Mouse (Mus musculus): Measurements from ENCODE around the gene Lipt1. TPM values are rescaled to one million over a fixed set of nuclear protein-coding genes. Genes with fewer than 3 reads are reported as not detected.

Gene Lipt1
- polyA plus RNA-seq, 2 experiments = 2.8 to 3.7 TPM

GRCm38 (mm10) chr1:37865401-37866215 lies 5.9 kb upstream of the Lipt1 start:
- no peak for ATAC-seq (ENCODE audit: insufficient read depth)
- peak overlapping the region; percentile 64 to 89 for H3K4me3 ChIP-seq (ENCODE audit: insufficient read depth in 1 of 2, low read depth in 2 of 2, low read length in 2 of 2)
- WGBS (ENCODE audit: insufficient replicate concordance) = 10% methylated on average over 23 of the region's 23 CpGs
- peak overlapping the region; percentile 68 for H3K27ac ChIP-seq
- no peak for TF ChIP-seq CTCF (IDR thresholded peaks at IDR 0.05; ENCODE audit: low read depth)
- TF ChIP-seq EP300 (IDR thresholded peaks at IDR 0.05; ENCODE audit: low read depth) = no peak
- no peaks in the 10 kb centered on the region for H3K27me3 ChIP-seq (ENCODE audit: control insufficient read depth, insufficient read depth, low read length)
- peaks cover 9 to 20% of the 10 kb centered on the region in 2 experiments for H3K4me1 ChIP-seq (replicated peaks; ENCODE audit: control insufficient read depth in 2 of 2, insufficient read depth in 2 of 2, low read length in 1 of 2)
- H3K36me3 ChIP-seq (replicated peaks; ENCODE audit: control insufficient read depth, insufficient read depth, low read depth) = no peaks in the 10 kb centered on the region
- no peak for DNase-seq (ENCODE audit: low read depth in 3 of 3, low spot score in 3 of 3)
- H3K9me3 ChIP-seq (ENCODE audit: control insufficient read depth, low read length) = no peaks in the 10 kb centered on the region
- peak overlapping the region; percentile 69 for H3K9ac ChIP-seq (replicated peaks)
- H3K4me2 ChIP-seq (ENCODE audit: low read depth) = peak overlapping the region; percentile 98

GRCm38 (mm10) chr1:37866286-37866685 lies 5.3 kb upstream of the Lipt1 start, which contains the start of gene Tsga10:
TSS of gene Tsga10 (minus strand) at chr1:37866429.
- peaks cover 9 to 20% of the 10 kb centered on the region in 2 experiments for H3K4me1 ChIP-seq (replicated peaks; ENCODE audit: control insufficient read depth in 2 of 2, insufficient read depth in 2 of 2, low read length in 1 of 2)
- ATAC-seq (ENCODE audit: insufficient read depth) (no peak), DNase-seq (ENCODE audit: low read depth in 3 of 3, low spot score in 3 of 3) (no peak)
- H3K4me3 ChIP-seq (ENCODE audit: insufficient read depth in 1 of 2, low read depth in 2 of 2, low read length in 2 of 2) = peak within 1 kb of the TSS; percentile 64 to 89
- peak within 1 kb of the TSS; percentile 68 for H3K27ac ChIP-seq
- 78% methylated on average over 6 of the region's 6 CpGs for WGBS (ENCODE audit: insufficient replicate concordance)
- H3K9me3 ChIP-seq (ENCODE audit: control insufficient read depth, low read length) = no peaks in the 10 kb centered on the region
- H3K36me3 ChIP-seq (replicated peaks; ENCODE audit: control insufficient read depth, insufficient read depth, low read depth) = no peaks in the 10 kb centered on the region
- peak within 1 kb of the TSS; percentile 98 for H3K4me2 ChIP-seq (ENCODE audit: low read depth)
- TF ChIP-seq CTCF (IDR thresholded peaks at IDR 0.05; ENCODE audit: low read depth) (no peak), EP300 (IDR thresholded peaks at IDR 0.05; ENCODE audit: low read depth) (no peak)
- H3K27me3 ChIP-seq (ENCODE audit: control insufficient read depth, insufficient read depth, low read length) = no peaks in the 10 kb centered on the region
- H3K9ac ChIP-seq (replicated peaks) = peak within 1 kb of the TSS; percentile 69

GRCm38 (mm10) chr1:37867056-37867455 lies 4.5 kb upstream of the Lipt1 start:
- Histone ChIP-seq H3K4me1 (replicated peaks; ENCODE audit: control insufficient read depth in 2 of 2, insufficient read depth in 2 of 2, low read length in 1 of 2) (peaks cover 15 to 25% of the 10 kb centered on the region in 2 experiments), H3K27me3 (ENCODE audit: control insufficient read depth, insufficient read depth, low read length) (no peaks in the 10 kb centered on the region), H3K36me3 (replicated peaks; ENCODE audit: control insufficient read depth, insufficient read depth, low read depth) (no peaks in the 10 kb centered on the region), H3K4me2 (ENCODE audit: low read depth) (no peak overlapping the region), H3K4me3 (ENCODE audit: insufficient read depth in 1 of 2, low read depth in 2 of 2, low read length in 2 of 2) (no peak overlapping the region), H3K27ac (no peak overlapping the region), H3K9ac (replicated peaks) (no peak overlapping the region), H3K9me3 (ENCODE audit: control insufficient read depth, low read length) (no peaks in the 10 kb centered on the region)
- no peak for ATAC-seq (ENCODE audit: insufficient read depth)
- peak; percentile 89 for TF ChIP-seq CTCF (IDR thresholded peaks at IDR 0.05; ENCODE audit: low read depth)
- no peak for TF ChIP-seq EP300 (IDR thresholded peaks at IDR 0.05; ENCODE audit: low read depth)
- 52% methylated on average over 1 of the region's 1 CpGs for WGBS (ENCODE audit: insufficient replicate concordance)
- peak in 2 of 3 experiments; percentile 54 to 62 for DNase-seq (ENCODE audit: low read depth in 3 of 3, low spot score in 3 of 3)

GRCm38 (mm10) chr1:37867684-37868322 lies 3.7 kb upstream of the Lipt1 start:
- ATAC-seq (ENCODE audit: insufficient read depth) = no peak
- H3K36me3 ChIP-seq (replicated peaks; ENCODE audit: control insufficient read depth, insufficient read depth, low read depth) = no peaks in the 10 kb centered on the region
- 55% methylated on average over 10 of the region's 10 CpGs for WGBS (ENCODE audit: insufficient replicate concordance)

GRCm38 (mm10) chr1:37868640-37869039 lies 2.9 kb upstream of the Lipt1 start:
- H3K4me3 ChIP-seq (ENCODE audit: insufficient read depth in 1 of 2, low read depth in 2 of 2, low read length in 2 of 2) = no peak overlapping the region
- ATAC-seq (ENCODE audit: insufficient read depth) = no peak
- no peaks in the 10 kb centered on the region for H3K27me3 ChIP-seq (ENCODE audit: control insufficient read depth, insufficient read depth, low read length)
- H3K4me2 ChIP-seq (ENCODE audit: low read depth) = peak overlapping the region; percentile 21; the same call in 1 of the 2 replicates
- no peak for TF ChIP-seq CTCF (IDR thresholded peaks at IDR 0.05; ENCODE audit: low read depth)
- no peak for TF ChIP-seq EP300 (IDR thresholded peaks at IDR 0.05; ENCODE audit: low read depth)
- H3K9me3 ChIP-seq (ENCODE audit: control insufficient read depth, low read length) = no peaks in the 10 kb centered on the region
- DNase-seq (ENCODE audit: low read depth in 3 of 3, low spot score in 3 of 3) = no peak
- WGBS (ENCODE audit: insufficient replicate concordance) = 39% methylated on average over 10 of the region's 10 CpGs
- H3K4me1 ChIP-seq (replicated peaks; ENCODE audit: control insufficient read depth in 2 of 2, insufficient read depth in 2 of 2, low read length in 1 of 2) = peaks cover 20 to 30% of the 10 kb centered on the region in 2 experiments
- no peaks in the 10 kb centered on the region for H3K36me3 ChIP-seq (replicated peaks; ENCODE audit: control insufficient read depth, insufficient read depth, low read depth)
- no peak overlapping the region for H3K27ac ChIP-seq
- H3K9ac ChIP-seq (replicated peaks) = no peak overlapping the region

More at GRCm38 (mm10) chr1:37867684-37868322, 3.7 kb upstream of the Lipt1 start:
- Histone ChIP-seq H3K27me3 (ENCODE audit: control insufficient read depth, insufficient read depth, low read length) (no peaks in the 10 kb centered on the region), H3K27ac (no peak overlapping the region), H3K4me1 (replicated peaks; ENCODE audit: control insufficient read depth in 2 of 2, insufficient read depth in 2 of 2, low read length in 1 of 2) (peaks cover 15 to 25% of the 10 kb centered on the region in 2 experiments), H3K9me3 (ENCODE audit: control insufficient read depth, low read length) (no peaks in the 10 kb centered on the region), H3K4me3 (ENCODE audit: insufficient read depth in 1 of 2, low read depth in 2 of 2, low read length in 2 of 2) (no peak overlapping the region), H3K4me2 (ENCODE audit: low read depth) (no peak overlapping the region), H3K9ac (replicated peaks) (no peak overlapping the region)
- no peak for DNase-seq (ENCODE audit: low read depth in 3 of 3, low spot score in 3 of 3)
- TF ChIP-seq EP300 (IDR thresholded peaks at IDR 0.05; ENCODE audit: low read depth) (no peak), CTCF (IDR thresholded peaks at IDR 0.05; ENCODE audit: low read depth) (no peak)

All from liver, embryonic 14.5 days (tissue).